Mouse (Mus musculus): Measurements from ENCODE around the gene Runx1. TPM values are rescaled to one million over a fixed set of nuclear protein-coding genes. Genes with fewer than 3 reads are reported as not detected.

Runx1 gene
- total RNA-seq, 2 experiments from 2014 or later = 0.95 to 1.4 TPM

DNA sequence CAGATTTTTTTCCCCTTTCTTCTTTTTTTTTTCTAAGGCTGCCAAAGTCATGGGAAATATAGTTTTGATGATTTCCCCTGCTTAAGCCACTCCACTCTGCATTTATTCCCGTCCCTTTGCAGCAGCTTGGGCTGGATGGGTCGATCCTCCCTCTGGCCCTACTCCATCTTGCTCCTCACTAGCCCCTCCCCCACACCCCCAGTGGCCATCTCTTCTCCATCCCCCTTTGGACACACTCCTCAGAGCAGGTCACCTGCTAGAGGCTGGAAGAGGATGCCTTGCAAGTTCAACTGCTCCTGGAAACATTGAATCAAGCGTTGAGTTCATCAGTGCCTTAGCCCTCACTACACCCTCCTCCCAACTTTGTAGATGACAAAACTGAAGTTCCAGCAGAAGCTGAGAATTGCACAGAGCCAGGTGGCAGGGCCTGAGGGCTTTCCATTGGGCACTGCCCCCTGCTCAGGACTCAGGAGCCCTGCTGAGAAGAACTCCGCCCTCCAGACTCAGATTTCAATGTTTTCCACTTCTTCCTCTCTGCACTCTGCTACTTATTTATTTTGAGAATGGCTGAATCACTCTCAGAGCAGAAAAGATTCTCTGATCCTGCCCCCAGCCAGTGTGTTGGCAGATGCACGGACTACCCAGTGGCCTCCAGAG is 171.5 kb downstream of the Runx1 start:
- TF ChIP-seq CTCF (conservative IDR thresholded peaks at IDR 0.05) = no peak
- H3K4me3 ChIP-seq = no peak overlapping the region
- no peak overlapping the region for H3K27ac ChIP-seq
- DNase-seq (ENCODE audit: low spot score in 2 of 2) = no peak

DNA sequence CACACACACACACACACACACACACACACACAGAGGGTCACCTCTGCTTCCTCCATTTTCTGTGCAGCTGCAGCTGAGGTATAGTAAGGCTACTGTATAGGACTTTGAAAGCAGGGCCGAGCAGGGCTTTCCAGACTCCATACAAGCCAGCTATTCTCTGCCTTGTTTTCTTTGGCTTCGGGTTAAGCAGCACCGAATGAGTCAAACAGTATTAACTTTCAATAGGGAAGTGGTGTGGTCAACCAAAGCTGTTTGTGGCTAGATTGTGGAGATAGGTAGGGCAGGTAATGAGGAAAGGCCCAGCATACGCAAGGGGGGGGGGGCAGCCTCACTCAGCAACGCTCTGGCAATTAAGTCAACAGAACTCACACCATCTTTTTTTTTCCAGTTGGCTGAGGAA is 172.1 kb downstream of the Runx1 start:
- Histone ChIP-seq H3K27ac (no peak overlapping the region), H3K4me3 (no peak overlapping the region)
- TF ChIP-seq CTCF (conservative IDR thresholded peaks at IDR 0.05) = no peak
- DNase-seq (ENCODE audit: low spot score in 2 of 2) = no peak

DNA sequence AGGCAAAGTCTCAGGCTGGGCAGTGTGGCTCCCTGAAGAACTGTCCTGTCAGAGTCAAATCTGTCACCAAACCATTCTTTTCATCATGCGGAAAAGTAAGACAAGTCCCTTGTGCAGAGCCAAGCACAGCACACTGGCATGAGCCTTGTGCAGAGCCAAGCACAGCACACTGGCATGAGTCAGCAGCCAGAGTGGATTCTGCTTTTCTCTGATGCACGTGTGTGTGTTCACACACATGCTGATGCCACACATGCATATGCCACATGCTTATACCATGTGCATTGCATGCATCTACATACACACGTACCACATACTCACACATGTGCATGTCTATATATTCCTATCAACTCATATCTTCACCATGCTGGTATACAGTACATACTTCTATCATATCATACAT is 174.7 kb downstream of the Runx1 start:
- Histone ChIP-seq H3K27ac (no peak overlapping the region), H3K4me3 (no peak overlapping the region)
- DNase-seq (ENCODE audit: low spot score in 2 of 2) = no peak
- no peak for TF ChIP-seq CTCF (conservative IDR thresholded peaks at IDR 0.05)

DNA sequence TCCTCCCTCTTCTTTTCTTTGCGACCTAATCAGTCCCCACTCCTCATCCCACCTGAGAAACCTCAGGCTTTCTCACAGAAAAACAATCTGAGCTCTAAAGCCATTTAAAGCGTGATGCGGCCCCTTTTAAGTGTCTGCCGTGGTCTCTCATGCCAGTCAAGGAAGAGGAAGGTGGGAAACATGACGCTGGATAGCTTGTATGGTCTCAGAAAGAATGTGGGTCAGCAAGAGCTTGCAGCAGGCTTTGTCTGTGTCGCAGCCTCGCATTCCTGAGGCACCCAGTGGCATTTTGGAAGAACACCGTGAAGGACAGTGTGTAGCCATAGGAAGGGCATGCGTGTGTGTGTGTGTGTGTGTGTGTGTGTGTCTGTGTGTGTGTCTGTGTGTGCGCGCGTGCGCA is 179.8 kb downstream of the Runx1 start:
- no peak overlapping the region for H3K27ac ChIP-seq
- TF ChIP-seq CTCF (conservative IDR thresholded peaks at IDR 0.05) = no peak
- DNase-seq (ENCODE audit: low spot score in 2 of 2) = no peak
- no peak overlapping the region for H3K4me3 ChIP-seq

GRCm38 (mm10) chr16:92645423-92646115 is 180.4 kb downstream of the Runx1 start:
- H3K27ac ChIP-seq = no peak overlapping the region
- TF ChIP-seq CTCF (conservative IDR thresholded peaks at IDR 0.05) = no peak
- DNase-seq (ENCODE audit: low spot score in 2 of 2) = no peak
- no peak overlapping the region for H3K4me3 ChIP-seq

DNA sequence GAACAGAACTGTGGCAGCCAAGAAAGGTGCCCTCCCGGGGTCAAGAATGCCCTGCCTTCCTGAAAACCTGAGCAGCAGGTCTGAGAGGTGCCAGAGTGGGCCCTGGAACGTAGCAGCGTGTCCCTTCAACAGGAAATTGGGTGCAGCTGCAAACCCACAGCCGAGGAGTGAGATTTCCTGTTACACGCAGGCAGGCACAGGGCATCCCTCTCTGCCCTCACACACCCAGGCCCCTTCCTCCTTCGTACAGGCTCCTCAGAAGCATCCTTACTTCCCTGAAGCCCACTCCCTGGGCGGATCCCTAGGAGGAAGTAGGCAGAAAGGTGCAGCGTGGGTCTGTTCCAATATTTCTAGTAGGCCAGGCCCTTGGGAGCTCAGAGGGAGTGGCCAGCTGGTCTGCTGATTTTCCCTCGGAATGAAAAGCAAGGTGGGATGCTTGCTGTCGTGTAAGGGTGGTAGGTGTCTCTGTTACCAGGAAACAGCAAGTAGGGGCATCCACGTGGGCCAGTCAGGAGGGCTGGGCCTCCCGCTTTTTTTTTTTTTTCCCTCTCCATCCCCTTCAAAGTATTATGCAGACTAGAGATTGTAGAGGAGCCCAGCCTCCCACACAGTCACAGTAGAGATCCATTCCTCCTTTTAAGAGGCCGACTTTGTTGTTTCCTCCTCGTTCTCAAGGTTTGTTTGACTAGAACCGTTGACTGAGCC is 181.1 kb downstream of the Runx1 start:
- DNase-seq (ENCODE audit: low spot score in 2 of 2) = no peak
- Histone ChIP-seq H3K4me3 (no peak overlapping the region), H3K27ac (no peak overlapping the region)
- TF ChIP-seq CTCF (conservative IDR thresholded peaks at IDR 0.05) = no peak

GRCm38 (mm10) chr16:92644315-92644714 is 181.6 kb downstream of the Runx1 start:
- no peak for TF ChIP-seq CTCF (conservative IDR thresholded peaks at IDR 0.05)
- Histone ChIP-seq H3K4me3 (no peak overlapping the region), H3K27ac (no peak overlapping the region)
- DNase-seq (ENCODE audit: low spot score in 2 of 2) = no peak

GRCm38 (mm10) chr16:92642283-92642682 is 183.7 kb downstream of the Runx1 start:
- H3K27ac ChIP-seq = no peak overlapping the region
- no peak overlapping the region for H3K4me3 ChIP-seq
- TF ChIP-seq CTCF (conservative IDR thresholded peaks at IDR 0.05) = no peak
- no peak for DNase-seq (ENCODE audit: low spot score in 2 of 2)

- no peak for DNase-seq (ENCODE audit: low spot score in 2 of 2)
- no peak for TF ChIP-seq CTCF (conservative IDR thresholded peaks at IDR 0.05)
- Histone ChIP-seq H3K4me3 (no peak overlapping the region), H3K27ac (no peak overlapping the region)
Measured at GRCm38 (mm10) chr16:92641053-92641452, 184.9 kb downstream of the Runx1 start.

DNA sequence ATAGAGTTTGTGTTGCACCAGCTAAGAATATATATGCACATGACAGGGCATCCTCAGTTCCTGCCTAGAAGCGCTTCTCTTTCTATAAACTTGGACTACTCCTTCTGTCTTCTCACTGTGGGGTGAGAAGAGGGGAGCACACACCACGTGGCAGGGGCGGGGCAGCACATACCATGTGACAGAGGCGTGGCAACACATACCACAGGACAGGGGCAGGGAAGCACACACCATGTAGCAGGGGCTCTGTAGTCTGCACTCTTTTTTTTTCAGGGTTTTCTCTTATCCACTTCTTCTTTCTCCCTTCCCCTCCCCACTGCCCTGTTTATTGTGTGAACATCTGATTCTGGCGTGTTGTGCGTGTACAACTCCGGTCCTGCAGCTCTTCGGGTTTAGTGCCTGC is 186.9 kb downstream of the Runx1 start:
- Histone ChIP-seq H3K27ac (no peak overlapping the region), H3K4me3 (no peak overlapping the region)
- DNase-seq (ENCODE audit: low spot score in 2 of 2) = no peak
- no peak for TF ChIP-seq CTCF (conservative IDR thresholded peaks at IDR 0.05)

DNA sequence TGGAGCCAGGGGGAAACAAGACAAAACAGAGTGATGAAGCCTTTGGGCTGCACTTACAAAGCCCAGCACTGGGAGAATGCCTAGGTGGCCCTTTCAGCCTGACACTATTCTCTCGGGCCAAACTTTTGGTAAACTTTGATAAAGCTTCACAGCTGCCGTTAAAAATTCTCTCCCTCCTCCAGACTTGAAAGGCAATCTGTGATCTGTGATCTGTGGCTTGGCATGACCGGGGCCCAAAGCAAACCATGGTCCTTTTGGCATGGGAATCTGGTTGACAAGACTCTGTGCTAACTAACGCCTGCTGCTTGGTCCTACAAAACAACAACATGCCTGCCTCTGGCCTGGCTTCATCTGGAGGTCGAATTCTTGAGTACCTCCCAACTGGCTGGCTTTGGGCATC is 188.9 kb downstream of the Runx1 start:
- no peak overlapping the region for H3K27ac ChIP-seq
- DNase-seq (ENCODE audit: low spot score in 2 of 2) = no peak
- H3K4me3 ChIP-seq = no peak overlapping the region
- TF ChIP-seq CTCF (conservative IDR thresholded peaks at IDR 0.05) = no peak

- DNase-seq (ENCODE audit: low spot score in 2 of 2) = no peak
- H3K27ac ChIP-seq = no peak overlapping the region
- no peak for TF ChIP-seq CTCF (conservative IDR thresholded peaks at IDR 0.05)
- H3K4me3 ChIP-seq = no peak overlapping the region
Measured at GRCm38 (mm10) chr16:92632115-92632763, 193.7 kb downstream of the Runx1 start.

DNA sequence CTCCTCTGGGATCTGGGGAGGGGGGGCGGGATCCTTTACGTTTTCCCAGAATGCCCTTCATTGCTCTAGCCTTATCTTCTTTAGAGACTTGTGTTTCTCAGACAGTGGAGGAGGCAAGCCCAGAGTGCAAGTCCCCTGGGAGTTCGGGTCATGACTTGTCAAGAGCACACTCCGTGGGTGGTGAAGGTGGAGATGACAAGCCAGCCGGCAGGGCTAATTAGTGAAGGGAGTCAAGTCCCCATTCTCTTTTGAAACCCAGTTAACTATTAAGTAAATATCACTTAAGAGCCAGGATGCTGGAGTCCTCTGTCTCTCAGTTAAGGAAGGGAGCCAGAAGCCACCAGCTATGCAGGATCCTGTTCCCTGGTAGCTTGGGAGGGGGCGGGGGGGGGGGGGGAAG is 194.3 kb downstream of the Runx1 start:
- no peak for TF ChIP-seq CTCF (conservative IDR thresholded peaks at IDR 0.05)

More for the DNA sequence above, 194.3 kb downstream of the Runx1 start:
- Histone ChIP-seq H3K27ac (no peak overlapping the region), H3K4me3 (no peak overlapping the region)
- DNase-seq (ENCODE audit: low spot score in 2 of 2) = no peak
